17 mouse cellular contexts compared by ENCODE assay signal in genomic region chr15:19711764-19712163, GRCm38 (mm10).
DNase-seq lines count a peak whose midpoint lies in the region; ATAC-seq lines count a peak whose summit lies in the region.
"Had no signal": no experiment of that assay in that cellular context is flagged by ENCODE, and none has a peak within 500 bp of the region (broad histone marks: within the 10 kb centered on the region; RNA-seq: fewer than 3 reads in every experiment).

No protein-coding gene starts in this region.

- DNase-seq in MEL-GATA-1-ER (ENCODE audit: extremely low read depth, low read depth), result peak; percentile 6
- DNase-seq in right cerebral cortex, postnatal 10 days (ENCODE audit: low spot score in 2 of 2), result no peak
- DNase-seq in urinary bladder, adult 18-20 months (ENCODE audit: low spot score in 2 of 2), result no peak
- DNase-seq in right cerebral cortex, adult 2 months (ENCODE audit: low spot score in 2 of 2), result no peak
- DNase-seq: adrenal gland, adult 8-10 months; adrenal gland, postnatal 14 days; adrenal gland, postnatal 36 days; cerebellum, adult 11-12 months; cerebellum, adult 2 months; cerebellum, adult 9-10 months; cerebellum, postnatal 10 days; cerebellum, postnatal 25 days; embryo, embryonic 11 days had no signal

- ATAC-seq in granulocyte monocyte progenitor cell, adult 5-6 weeks (replicated peaks; ENCODE audit: poor library complexity, severe bottlenecking), result peak; percentile 68
- peak; percentile 54 for ATAC-seq in megakaryocyte progenitor cell, adult 5-6 weeks (replicated peaks; ENCODE audit: poor library complexity)
- ATAC-seq: forebrain, embryonic 13.5 days; forebrain, embryonic 16.5 days had no signal
